ENCODE assay signal across 9 mouse cellular contexts in genomic region chr3:126575927-126576326, GRCm38 (mm10). TPM values are rescaled to one million over a fixed set of nuclear protein-coding genes. Genes with fewer than 3 reads are reported as not detected.
DNase-seq lines count a peak whose midpoint lies in the region; ATAC-seq and TF ChIP-seq lines count a peak whose summit lies in the region.
"Had no signal": no experiment of that assay in that cellular context is flagged by ENCODE, and none has a peak within 500 bp of the region (broad histone marks: within the 10 kb centered on the region; RNA-seq: fewer than 3 reads in every experiment).

No protein-coding gene starts in this region.

- no peaks in the 10 kb centered on the region for H3K36me3 ChIP-seq in E14TG2a.4 (ENCODE audit: insufficient read depth, low read length)
- H3K36me3 ChIP-seq in forebrain, embryonic 16.5 days (ENCODE audit: control insufficient read depth, insufficient read depth) = no peaks in the 10 kb centered on the region
- H3K36me3 ChIP-seq: neural tube, embryonic 13.5 days had no signal

- H3K27ac ChIP-seq in forebrain, embryonic 16.5 days (ENCODE audit: low read length) = no peak overlapping the region
- H3K27ac ChIP-seq: neural tube, embryonic 13.5 days had no signal

- H3K4me2 ChIP-seq in forebrain, embryonic 16.5 days (ENCODE audit: low read length) = no peak overlapping the region
- H3K4me2 ChIP-seq: neural tube, embryonic 13.5 days had no signal

- intact Hi-C loops in left cerebral cortex, postnatal 14 days (cut with DNase I) = no loop called here

- peak; percentile 92 for ATAC-seq in common myeloid progenitor, adult 5-6 weeks (replicated peaks; ENCODE audit: low read depth, poor library complexity, severe bottlenecking)
- ATAC-seq in megakaryocyte-erythroid progenitor cell, adult 5-6 weeks (replicated peaks; ENCODE audit: low FRiP score, low TSS enrichment, poor library complexity, severe bottlenecking) = peak; percentile 70; the same call in 1 of the 2 replicates
- no peak for ATAC-seq in forebrain, embryonic 16.5 days

- no peak overlapping the region for H3K9ac ChIP-seq in forebrain, embryonic 16.5 days (replicated peaks; ENCODE audit: low read depth, low read length)
- H3K9ac ChIP-seq: neural tube, embryonic 13.5 days had no signal

- WGBS in forebrain, embryonic 16.5 days = 58% methylated on average over 2 of the region's 2 CpGs

- H3K4me1 ChIP-seq in E14TG2a.4 (replicated peaks; ENCODE audit: low read depth, low read length) = no peaks in the 10 kb centered on the region
- H3K4me1 ChIP-seq in forebrain, embryonic 16.5 days (replicated peaks; ENCODE audit: control insufficient read depth, insufficient read depth, low read length) = no peaks in the 10 kb centered on the region
- H3K4me1 ChIP-seq: neural tube, embryonic 13.5 days had no signal

- no peaks in the 10 kb centered on the region for H3K9me3 ChIP-seq in E14TG2a.4 (ENCODE audit: low read length)
- no peaks in the 10 kb centered on the region for H3K9me3 ChIP-seq in forebrain, embryonic 16.5 days (ENCODE audit: control insufficient read depth, low read length)
- H3K9me3 ChIP-seq: neural tube, embryonic 13.5 days had no signal

- H3K4me3 ChIP-seq in E14TG2a.4 (replicated peaks; ENCODE audit: low read length) = no peak overlapping the region
- H3K4me3 ChIP-seq in forebrain, embryonic 16.5 days (replicated peaks; ENCODE audit: low read length) = no peak overlapping the region
- H3K4me3 ChIP-seq: neural tube, embryonic 13.5 days had no signal

- H3K27me3 ChIP-seq in E14TG2a.4 (ENCODE audit: insufficient read depth, low read length) = no peaks in the 10 kb centered on the region
- no peaks in the 10 kb centered on the region for H3K27me3 ChIP-seq in forebrain, embryonic 16.5 days (replicated peaks; ENCODE audit: control insufficient read depth, insufficient read depth, low read length)
- H3K27me3 ChIP-seq: neural tube, embryonic 13.5 days had no signal

- TF ChIP-seq CTCF in E14TG2a.4 (conservative IDR thresholded peaks at IDR 0.05; ENCODE audit: low read length) = peak; percentile 52

- peak; percentile 11 for DNase-seq in kidney, adult 18-20 months
- no peak for DNase-seq in kidney, adult 11 months
- no peak for DNase-seq in frontal cortex, postnatal 25 days (ENCODE audit: low spot score in 2 of 2)
- DNase-seq in left cerebral cortex, postnatal 14 days (ENCODE audit: low spot score in 2 of 2) = no peak

RNA-seq across cellular contexts. Expression of gene Camk2d, which starts 20.2 kb away (rescaled TPM):
- 16.1 and 31.6 TPM in 2 replicates for total RNA-seq in common myeloid progenitor, adult 5-6 weeks (2017)
- 4.1 and 4.7 TPM in 2 replicates for total RNA-seq in megakaryocyte-erythroid progenitor cell, adult 5-6 weeks (2014; fragmentation: Nextera tagmentation)
- total RNA-seq in megakaryocyte-erythroid progenitor cell, adult 5-6 weeks (2017) = 3.1 and 3.2 TPM in 2 replicates
- total RNA-seq in left cerebral cortex, postnatal 14 days (2021) = 100 to 1,000 TPM; 150 to 176 TPM
- polyA plus RNA-seq in forebrain, embryonic 16.5 days (2015; fragmentation: Nextera tagmentation; extraction: Ambion mirVana) = 30.2 and 40.6 TPM in 2 replicates
